Comparison of ENCODE assay signal across 32 mouse cellular contexts in genomic region chr5:135866662-135867061, GRCm38 (mm10). TPM values are rescaled to one million over a fixed set of nuclear protein-coding genes. Genes with fewer than 3 reads are reported as not detected.
A peak's percentile ranks its signal among the peaks of the same experiment; 100 is the strongest.
DNase-seq lines count a peak whose midpoint lies in the region; ATAC-seq and TF ChIP-seq lines count a peak whose summit lies in the region.
"Had no signal": no experiment of that assay in that cellular context is flagged by ENCODE, and none has a peak within 500 bp of the region (broad histone marks: within the 10 kb centered on the region; RNA-seq: fewer than 3 reads in every experiment).

No protein-coding gene starts in this region.

- no peak overlapping the region for H3K4me2 ChIP-seq in kidney, postnatal 0 days (ENCODE audit: low read length)
- H3K4me2 ChIP-seq: heart, embryonic 11.5 days had no signal

- H3K27ac ChIP-seq in gastrocnemius, adult 2 months = no peak overlapping the region
- no peak overlapping the region for H3K27ac ChIP-seq in kidney, postnatal 0 days
- H3K27ac ChIP-seq: embryonic facial prominence, embryonic 10.5 days; embryonic facial prominence, embryonic 13.5 days; forebrain, embryonic 12.5 days; forebrain, embryonic 15.5 days; hindbrain, embryonic 13.5 days had no signal

- H3K9me3 ChIP-seq in kidney, postnatal 0 days (replicated peaks; ENCODE audit: low read length) = no peaks in the 10 kb centered on the region
- H3K9me3 ChIP-seq: embryonic facial prominence, embryonic 10.5 days; embryonic facial prominence, embryonic 13.5 days; forebrain, embryonic 12.5 days; forebrain, embryonic 15.5 days; hindbrain, embryonic 13.5 days had no signal

- H3K27me3 ChIP-seq in kidney, postnatal 0 days (ENCODE audit: insufficient read depth, low read length) = peaks cover 20% of the 10 kb centered on the region

- H3K36me3 ChIP-seq in kidney, postnatal 0 days (ENCODE audit: insufficient read depth, low read length) = no peaks in the 10 kb centered on the region
- H3K36me3 ChIP-seq: embryonic facial prominence, embryonic 10.5 days; embryonic facial prominence, embryonic 13.5 days; forebrain, embryonic 12.5 days; forebrain, embryonic 15.5 days; G1E had no signal

- no peak for TF ChIP-seq CTCF in gastrocnemius, adult 2 months (IDR thresholded peaks at IDR 0.05)
- TF ChIP-seq CTCF in kidney, postnatal 0 days (IDR thresholded peaks at IDR 0.05; ENCODE audit: low read depth) = no peak

- no peak for ATAC-seq in kidney, postnatal 0 days (replicated peaks; ENCODE audit: low FRiP score, low read depth)
- peak; percentile 41 for ATAC-seq in granulocyte monocyte progenitor cell, adult 5-6 weeks (replicated peaks; ENCODE audit: poor library complexity, severe bottlenecking)
- ATAC-seq: forebrain, embryonic 15.5 days; inflammation-experienced regulatory T-cells, adult 6 months; intestine, embryonic 16.5 days; Patski had no signal

- H3K9ac ChIP-seq in kidney, postnatal 0 days (ENCODE audit: low read depth, low read length) = no peak overlapping the region
- H3K9ac ChIP-seq: embryonic facial prominence, embryonic 13.5 days; forebrain, embryonic 12.5 days; forebrain, embryonic 15.5 days had no signal

- peaks cover 6% of the 10 kb centered on the region; the same call in 1 of the 2 replicates for H3K4me1 ChIP-seq in kidney, postnatal 0 days (replicated peaks; ENCODE audit: insufficient read depth, low read length)

- intact Hi-C loops in gastrocnemius, adult 2 months (cut with DNase I) = no loop called here

- no peak overlapping the region for H3K4me3 ChIP-seq in gastrocnemius, adult 2 months
- H3K4me3 ChIP-seq in kidney, postnatal 0 days (replicated peaks; ENCODE audit: low read depth, low read length) = no peak overlapping the region
- H3K4me3 ChIP-seq: erythroblast, embryonic 14.5 days had no signal

- WGBS in kidney, postnatal 0 days = 36% methylated on average over 8 of the region's 8 CpGs

- peak; percentile 63 for DNase-seq in gastrocnemius, adult 2 months
- DNase-seq in gastrocnemius, postnatal 10 days = no peak
- peak; percentile 34 for DNase-seq in kidney, postnatal 0 days (ENCODE audit: low spot score)
- no peak for DNase-seq in kidney, postnatal 14 days
- no peak for DNase-seq in embryo, embryonic 9.5 days (ENCODE audit: extremely low spot score)
- DNase-seq: adrenal gland, postnatal 10 days; adrenal gland, postnatal 36 days; B cell, adult 2 months; cerebellum, adult 11 months; cerebellum, adult 9-11 months; cerebellum, postnatal 25 days; heart, adult 11 months; kidney, adult 18-20 months had no signal

RNA-seq across cellular contexts. Expression of gene Hspb1, which starts 21.1 kb away (rescaled TPM):
- 100 to 1,000 TPM; 253 to 325 TPM for total RNA-seq in gastrocnemius, adult 2 months (2021)
- total RNA-seq in gastrocnemius, postnatal 10 days (2021) = 100 to 1,000 TPM; 357 to 451 TPM
- polyA plus RNA-seq in kidney, postnatal 0 days (2015; fragmentation: Nextera tagmentation; extraction: Ambion mirVana) = 99.9 and 113 TPM in 2 replicates
- total RNA-seq in granulocyte monocyte progenitor cell, adult 5-6 weeks (2014; fragmentation: Nextera tagmentation) = not detected in 2 replicates
- not detected in 2 replicates for total RNA-seq in granulocyte monocyte progenitor cell, adult 5-6 weeks (2017)
- total RNA-seq: G1E; hematopoietic stem cell, adult 5-6 weeks had no signal
- polyA plus RNA-seq: G1E had no signal

RNA-seq across cellular contexts. Expression of gene Srrm3, which starts 60.0 kb away (rescaled TPM):
- not detected for total RNA-seq in gastrocnemius, adult 2 months (2021)
- under 1 TPM; 0.09 to 0.11 TPM for total RNA-seq in gastrocnemius, postnatal 10 days (2021)
- 0.13 and 0.16 TPM in 2 replicates for polyA plus RNA-seq in kidney, postnatal 0 days (2015; fragmentation: Nextera tagmentation; extraction: Ambion mirVana)
- total RNA-seq in granulocyte monocyte progenitor cell, adult 5-6 weeks (2014; fragmentation: Nextera tagmentation) = not detected in 2 replicates
- total RNA-seq in granulocyte monocyte progenitor cell, adult 5-6 weeks (2017) = not detected in 2 replicates
- total RNA-seq: CH12.LX; common myeloid progenitor, adult 5-6 weeks; gastrocnemius, adult 8-10 months; heart, adult 8-10 months; heart, postnatal 25 days; hematopoietic stem cell, adult 5-6 weeks had no signal
- polyA plus RNA-seq: erythroblast, embryonic 14.5 days; G1E; heart, postnatal 0 days; inflammation-experienced regulatory T-cells, adult 6 months had no signal

Comparison
In these comparisons a context has a peak if more than half of its experiments do, and no peak if none do; other contexts are left out.
1. DNase-seq: peak in gastrocnemius, adult 2 months (single experiment) and kidney, postnatal 0 days (single experiment); none in gastrocnemius, postnatal 10 days (single experiment), kidney, postnatal 14 days (single experiment) and embryo, embryonic 9.5 days (single experiment).
2. RNA of gene Hspb1, which starts 21.1 kb away (total RNA-seq): 357 to 451 TPM in gastrocnemius, postnatal 10 days and 253 to 325 TPM in gastrocnemius, adult 2 months; not detected in granulocyte monocyte progenitor cell, adult 5-6 weeks; every median in the first group is over 100 times any median in the second.